Mouse (Mus musculus) brain, embryonic 14.5 days (tissue): Measurements from ENCODE around the gene Chst8.

Experiments used
- CTCF ChIP-seq: fragments of 200-500 bp; IDR thresholded peaks from 2 replicates; pipeline ENCODE4 v1.5.1; 2012; ENCODE audit warnings: inconsistent platforms, mild to moderate bottlenecking, moderate library complexity, borderline replicate concordance; ENCODE audit not compliant: insufficient read depth, insufficient read length; ENCODE audit errors: extremely low read depth
- POLR2A ChIP-seq: fragments of 200-500 bp; IDR thresholded peaks from 2 replicates; pipeline ENCODE4 v1.6.1; 2012; ENCODE audit warnings: mild to moderate bottlenecking, inconsistent platforms, borderline replicate concordance; ENCODE audit not compliant: poor library complexity, insufficient read depth, insufficient read length, severe bottlenecking; ENCODE audit errors: extremely low read depth

GRCm38 (mm10) chr7:34680771-34681421 lies 131.6 kb downstream of the Chst8 start:
- TF ChIP-seq POLR2A (no peak), CTCF (peak; percentile 43; the same call in 1 of the 2 replicates)
